ENCODE assay signal across 8 mouse cellular contexts in genomic region chr6:148894888-148895772, GRCm38 (mm10). TPM values are rescaled to one million over a fixed set of nuclear protein-coding genes. Genes with fewer than 3 reads are reported as not detected.
DNase-seq lines count a peak whose midpoint lies in the region; ATAC-seq and TF ChIP-seq lines count a peak whose summit lies in the region.

No protein-coding gene starts in this region.

- no peaks in the 10 kb centered on the region for H3K9me3 ChIP-seq in heart, embryonic 10.5 days
- H3K9me3 ChIP-seq in ES-Bruce4 (replicated peaks; ENCODE audit: control insufficient read depth, insufficient read depth, low read length, poor library complexity, severe bottlenecking) = no peaks in the 10 kb centered on the region
- H3K9me3 ChIP-seq in embryonic facial prominence, embryonic 13.5 days = no peaks in the 10 kb centered on the region
- no peaks in the 10 kb centered on the region for H3K9me3 ChIP-seq in hindbrain, postnatal 0 days (ENCODE audit: low read length)
- no peaks in the 10 kb centered on the region for H3K9me3 ChIP-seq in lung, embryonic 16.5 days (ENCODE audit: control insufficient read depth, low read length)

- peak; percentile 82 for DNase-seq in heart, embryonic 10.5 days (ENCODE audit: low spot score)
- DNase-seq in heart, postnatal 25 days (ENCODE audit: low spot score) = no peak
- no peak for DNase-seq in hindbrain, postnatal 0 days (ENCODE audit: low spot score)
- DNase-seq in retina, postnatal 1 day = peak; percentile 21
- DNase-seq in natural killer cell, adult 2 months (ENCODE audit: low spot score in 2 of 2) = no peak

- H3K27ac ChIP-seq in heart, embryonic 10.5 days = peak overlapping the region; percentile 93
- H3K27ac ChIP-seq in ES-Bruce4 (ENCODE audit: insufficient read depth, low read length) = no peak overlapping the region
- peak overlapping the region; percentile 90 for H3K27ac ChIP-seq in embryonic facial prominence, embryonic 13.5 days
- H3K27ac ChIP-seq in hindbrain, postnatal 0 days = peak overlapping the region; percentile 85
- H3K27ac ChIP-seq in lung, embryonic 16.5 days (ENCODE audit: low read length) = peak overlapping the region; percentile 79

- no peaks in the 10 kb centered on the region for H3K36me3 ChIP-seq in heart, embryonic 10.5 days
- no peaks in the 10 kb centered on the region for H3K36me3 ChIP-seq in ES-Bruce4 (ENCODE audit: control insufficient read depth, insufficient read depth, low read length, poor library complexity, severe bottlenecking)
- H3K36me3 ChIP-seq in embryonic facial prominence, embryonic 13.5 days = no peaks in the 10 kb centered on the region
- no peaks in the 10 kb centered on the region for H3K36me3 ChIP-seq in hindbrain, postnatal 0 days (ENCODE audit: insufficient read depth, low read length)
- no peaks in the 10 kb centered on the region for H3K36me3 ChIP-seq in lung, embryonic 16.5 days (ENCODE audit: control insufficient read depth, insufficient read depth, low read length)

- peak overlapping the region; percentile 86 for H3K4me2 ChIP-seq in embryonic facial prominence, embryonic 13.5 days
- peak overlapping the region; percentile 93 for H3K4me2 ChIP-seq in hindbrain, postnatal 0 days (ENCODE audit: low read depth, low read length)
- peak overlapping the region; percentile 94 for H3K4me2 ChIP-seq in lung, embryonic 16.5 days (ENCODE audit: low read depth, low read length)

- peak; percentile 41 for ATAC-seq in embryonic facial prominence, embryonic 13.5 days (ENCODE audit: insufficient number of reproducible peaks, insufficient read depth, low FRiP score, low TSS enrichment, low read depth)
- ATAC-seq in hindbrain, postnatal 0 days = no peak
- ATAC-seq in lung, embryonic 16.5 days (ENCODE audit: low read depth) = no peak

- TF ChIP-seq EP300 in ES-Bruce4 (IDR thresholded peaks at IDR 0.05; ENCODE audit: insufficient read depth, low read depth, low read length) = no peak

- peak overlapping the region; percentile 85 for H3K9ac ChIP-seq in ES-Bruce4 (ENCODE audit: low read depth, poor library complexity, severe bottlenecking)
- H3K9ac ChIP-seq in embryonic facial prominence, embryonic 13.5 days = peak overlapping the region; percentile 85
- H3K9ac ChIP-seq in hindbrain, postnatal 0 days (replicated peaks; ENCODE audit: low read length) = peak overlapping the region; percentile 70
- H3K9ac ChIP-seq in lung, embryonic 16.5 days (ENCODE audit: low read length) = peak overlapping the region; percentile 85

- H3K4me3 ChIP-seq in heart, embryonic 10.5 days = peak overlapping the region; percentile 86
- peak overlapping the region; percentile 89 for H3K4me3 ChIP-seq in ES-Bruce4 (ENCODE audit: low read depth, low read length)
- peak overlapping the region; percentile 72 for H3K4me3 ChIP-seq in embryonic facial prominence, embryonic 13.5 days
- H3K4me3 ChIP-seq in hindbrain, postnatal 0 days (ENCODE audit: low read length) = peak overlapping the region; percentile 81
- peak overlapping the region; percentile 87 for H3K4me3 ChIP-seq in lung, embryonic 16.5 days (ENCODE audit: low read length)

- H3K4me1 ChIP-seq in heart, embryonic 10.5 days = peaks cover 11% of the 10 kb centered on the region
- H3K4me1 ChIP-seq in ES-Bruce4 (ENCODE audit: control insufficient read depth, insufficient read depth, low read length) = peaks cover 2% of the 10 kb centered on the region
- H3K4me1 ChIP-seq in embryonic facial prominence, embryonic 13.5 days = peaks cover 6% of the 10 kb centered on the region
- H3K4me1 ChIP-seq in hindbrain, postnatal 0 days (ENCODE audit: insufficient read depth, low read length) = peaks cover 3% of the 10 kb centered on the region; the same call in 1 of the 2 replicates
- H3K4me1 ChIP-seq in lung, embryonic 16.5 days (replicated peaks; ENCODE audit: control insufficient read depth, insufficient read depth, low read length) = peaks cover 6% of the 10 kb centered on the region

- 15% methylated on average over 18 of the region's 18 CpGs for WGBS in heart, embryonic 10.5 days
- WGBS in embryonic facial prominence, embryonic 13.5 days = 9% methylated on average over 18 of the region's 18 CpGs
- 10% methylated on average over 18 of the region's 18 CpGs for WGBS in hindbrain, postnatal 0 days
- WGBS in lung, embryonic 16.5 days = 7% methylated on average over 18 of the region's 18 CpGs

- H3K27me3 ChIP-seq in heart, embryonic 10.5 days (ENCODE audit: insufficient read depth, poor library complexity, severe bottlenecking) = no peaks in the 10 kb centered on the region
- H3K27me3 ChIP-seq in ES-Bruce4 (ENCODE audit: control insufficient read depth, insufficient read depth, low read length, poor library complexity, severe bottlenecking) = no peaks in the 10 kb centered on the region
- no peaks in the 10 kb centered on the region for H3K27me3 ChIP-seq in embryonic facial prominence, embryonic 13.5 days
- no peaks in the 10 kb centered on the region for H3K27me3 ChIP-seq in hindbrain, postnatal 0 days (ENCODE audit: insufficient read depth, low read length)
- H3K27me3 ChIP-seq in lung, embryonic 16.5 days (ENCODE audit: control insufficient read depth, insufficient read depth, low read depth, low read length) = no peaks in the 10 kb centered on the region

- intact Hi-C loops in heart, postnatal 25 days (cut with DNase I) = loop anchor here (5.0 kb wide), 1 partner anchor 63 kb away; the partner anchor contains the start of gene Ipo8

- no peak for TF ChIP-seq POLR2A in ES-Bruce4 (IDR thresholded peaks at IDR 0.05; ENCODE audit: insufficient read depth, low read length)

- TF ChIP-seq CTCF in ES-Bruce4 (IDR thresholded peaks at IDR 0.05; ENCODE audit: low read depth, low read length) = no peak
- peak; percentile 22 for TF ChIP-seq CTCF in hindbrain, postnatal 0 days (IDR thresholded peaks at IDR 0.05; ENCODE audit: low read depth)

RNA-seq across cellular contexts. Expression of gene Caprin2, which starts 0.9 kb away (rescaled TPM):
- polyA plus RNA-seq in heart, embryonic 10.5 days (2016; fragmentation: Nextera tagmentation; extraction: Ambion mirVana) = 15.9 and 19.0 TPM in 2 replicates
- total RNA-seq in heart, postnatal 25 days (2021) = 1 to 10 TPM; 4.5 to 5.7 TPM
- 44.0 and 44.6 TPM in 2 replicates for polyA plus RNA-seq in ES-Bruce4 (2011; ENCODE audit: insufficient read depth, insufficient read length, low read depth, missing spikeins)
- 15.9 and 16.6 TPM in 2 replicates for polyA plus RNA-seq in embryonic facial prominence, embryonic 13.5 days (2015; fragmentation: Nextera tagmentation; extraction: Ambion mirVana)
- 11.5 and 20.3 TPM in 2 replicates for total RNA-seq in hindbrain, postnatal 0 days (2014; rRNA removed)
- polyA plus RNA-seq in hindbrain, postnatal 0 days (2015; fragmentation: Nextera tagmentation; extraction: Ambion mirVana) = 6.8 and 7.1 TPM in 2 replicates
- polyA plus RNA-seq in lung, embryonic 16.5 days (2015; fragmentation: Nextera tagmentation; extraction: Ambion mirVana) = 14.9 and 15.2 TPM in 2 replicates

RNA-seq across cellular contexts. Expression of gene Sinhcaf, which starts 51.1 kb away (rescaled TPM):
- polyA plus RNA-seq in heart, embryonic 10.5 days (2016; fragmentation: Nextera tagmentation; extraction: Ambion mirVana) = 131 and 171 TPM in 2 replicates
- total RNA-seq in heart, postnatal 25 days (2021) = 1 to 10 TPM; 4.9 to 5.7 TPM
- polyA plus RNA-seq in ES-Bruce4 (2011; ENCODE audit: insufficient read depth, insufficient read length, low read depth, missing spikeins) = 406 and 461 TPM in 2 replicates
- 119 and 121 TPM in 2 replicates for polyA plus RNA-seq in embryonic facial prominence, embryonic 13.5 days (2015; fragmentation: Nextera tagmentation; extraction: Ambion mirVana)
- total RNA-seq in hindbrain, postnatal 0 days (2014; rRNA removed) = 19.1 and 25.9 TPM in 2 replicates
- 19.2 and 23.0 TPM in 2 replicates for polyA plus RNA-seq in hindbrain, postnatal 0 days (2015; fragmentation: Nextera tagmentation; extraction: Ambion mirVana)
- 91.0 and 99.0 TPM in 2 replicates for polyA plus RNA-seq in lung, embryonic 16.5 days (2015; fragmentation: Nextera tagmentation; extraction: Ambion mirVana)

Comparison
In these comparisons a context has a peak if more than half of its experiments do, and no peak if none do; other contexts are left out.
1. DNase-seq: peak in heart, embryonic 10.5 days (single experiment) and retina, postnatal 1 day (single experiment); none in heart, postnatal 25 days (single experiment), hindbrain, postnatal 0 days (single experiment) and natural killer cell, adult 2 months (0 of 2).
2. Peak in every context shown above with its lines, with median percentiles within 50 percentile points of each other: H3K4me3 ChIP-seq, H3K9ac ChIP-seq and H3K4me2 ChIP-seq.